Mouse (Mus musculus) right cerebral cortex, postnatal 10 days (tissue): ENCODE data around the gene Dnaja2.

Experiments used
- DNase-seq, 2 experiments: peaks; one replicate each; pipeline ENCODE4 v3.0.0; 2021; ENCODE audit warnings: low spot score in 2 of 2

The Dnaja2 gene

GRCm38 (mm10) chr8:85554391-85555180 lies 558 bp downstream of the Dnaja2 start:
- no peak for DNase-seq

GRCm38 (mm10) chr8:85551934-85552333 lies 3.2 kb downstream of the Dnaja2 start:
- DNase-seq = no peak

GRCm38 (mm10) chr8:85536332-85536731 lies 18.8 kb downstream of the Dnaja2 start:
- no peak for DNase-seq

GRCm38 (mm10) chr8:85534163-85534562 lies 21.0 kb downstream of the Dnaja2 start:
- DNase-seq = no peak

GRCm38 (mm10) chr8:85533434-85533833 lies 21.7 kb downstream of the Dnaja2 start:
- DNase-seq = no peak

GRCm38 (mm10) chr8:85532843-85533242 lies 22.3 kb downstream of the Dnaja2 start:
- DNase-seq = no peak

- DNase-seq = no peak
Measured at GRCm38 (mm10) chr8:85531471-85531870, 23.7 kb downstream of the Dnaja2 start.

GRCm38 (mm10) chr8:85530717-85531116 lies 24.4 kb downstream of the Dnaja2 start:
- DNase-seq = no peak

GRCm38 (mm10) chr8:85528959-85529358 lies 26.2 kb downstream of the Dnaja2 start:
- no peak for DNase-seq

- peak; percentile 64 to 80 for DNase-seq
Measured at GRCm38 (mm10) chr8:85526105-85526504, 29.0 kb downstream of the Dnaja2 start.

- no peak for DNase-seq
Measured at GRCm38 (mm10) chr8:85524086-85524485, 31.1 kb downstream of the Dnaja2 start.

- DNase-seq = no peak
Measured at GRCm38 (mm10) chr8:85521332-85521731, 33.8 kb downstream of the Dnaja2 start.

GRCm38 (mm10) chr8:85520586-85520985 lies 34.6 kb downstream of the Dnaja2 start:
- no peak for DNase-seq

- no peak for DNase-seq
Measured at GRCm38 (mm10) chr8:85517956-85518355, 37.2 kb downstream of the Dnaja2 start.

- DNase-seq = peak in 1 of 2 experiments; percentile 24
Measured at GRCm38 (mm10) chr8:85517336-85517735, 37.8 kb downstream of the Dnaja2 start.

GRCm38 (mm10) chr8:85515391-85515790 lies 39.8 kb downstream of the Dnaja2 start:
- DNase-seq = peak; percentile 66 to 85

GRCm38 (mm10) chr8:85513283-85513682 lies 41.9 kb downstream of the Dnaja2 start:
- no peak for DNase-seq

- DNase-seq = no peak
Measured at GRCm38 (mm10) chr8:85512234-85512633, 42.9 kb downstream of the Dnaja2 start.

GRCm38 (mm10) chr8:85508661-85509060 lies 46.5 kb downstream of the Dnaja2 start:
- no peak for DNase-seq

- no peak for DNase-seq
Measured at GRCm38 (mm10) chr8:85506620-85507019, 48.5 kb downstream of the Dnaja2 start.

GRCm38 (mm10) chr8:85504704-85505103 lies 50.4 kb downstream of the Dnaja2 start:
- DNase-seq = no peak

- no peak for DNase-seq
Measured at GRCm38 (mm10) chr8:85503065-85503464, 52.1 kb downstream of the Dnaja2 start.

- DNase-seq = no peak
Measured at GRCm38 (mm10) chr8:85502381-85502780, 52.8 kb downstream of the Dnaja2 start.
